Mouse (Mus musculus) C2C12 (cell line): ENCODE results near the gene Nupr1.

ENCODE experiments used
- CEBPB ChIP-seq: IDR thresholded peaks from one replicate; pipeline ENCODE4 v1.6.1; 2011; ENCODE audit warnings: low read depth, mild to moderate bottlenecking, control low read depth, moderate library complexity
- CTCF ChIP-seq: IDR thresholded peaks from one replicate; pipeline ENCODE4 v1.5.1; 2011; ENCODE audit not compliant: control insufficient read depth, insufficient read depth, insufficient read length
- FOSL1 ChIP-seq: IDR thresholded peaks from one replicate; pipeline ENCODE4 v1.8.0; 2011; ENCODE audit warnings: mild to moderate bottlenecking, low read length; ENCODE audit not compliant: poor library complexity, insufficient read depth, severe bottlenecking
- MAX ChIP-seq: IDR thresholded peaks from one replicate; pipeline ENCODE4 v1.6.1; 2011; ENCODE audit warnings: mild to moderate bottlenecking, control low read depth
- MYOD1 ChIP-seq: IDR thresholded peaks from one replicate; pipeline ENCODE4 v1.6.1; 2011; ENCODE audit warnings: low read depth; ENCODE audit not compliant: control insufficient read depth, insufficient read length
- MYOG ChIP-seq: IDR thresholded peaks from one replicate; pipeline ENCODE4 v1.6.1; 2011; ENCODE audit not compliant: control insufficient read depth, insufficient read length; ENCODE audit errors: extremely low read depth
- USF1 ChIP-seq: IDR thresholded peaks from one replicate; pipeline ENCODE4 v1.6.1; 2011; ENCODE audit warnings: low read depth, mild to moderate bottlenecking, control low read depth, moderate library complexity

- no peak for TF ChIP-seq CTCF
- no peak for TF ChIP-seq USF1
- TF ChIP-seq MYOG, result no peak
- no peak for TF ChIP-seq MAX
- TF ChIP-seq MYOD1, result no peak
- TF ChIP-seq CEBPB, result no peak
- no peak for TF ChIP-seq FOSL1
Observed at GRCm38 (mm10) chr7:126621452-126622359, 9.0 kb downstream of the Nupr1 start.
